In genomic region chr1:143742186-143742585, GRCm38 (mm10) we compare ENCODE assay signal across 12 mouse cellular contexts.
"Had no signal": no experiment of that assay in that cellular context is flagged by ENCODE, and none has a peak within 500 bp of the region (broad histone marks: within the 10 kb centered on the region; RNA-seq: fewer than 3 reads in every experiment).

No protein-coding gene starts in this region.

- H3K9me3 ChIP-seq: limb, embryonic 15.5 days; liver, embryonic 12.5 days had no signal

- H3K27me3 ChIP-seq: limb, embryonic 15.5 days; liver, embryonic 12.5 days had no signal

- H3K4me1 ChIP-seq: limb, embryonic 15.5 days had no signal

- H3K27ac ChIP-seq: limb, embryonic 15.5 days; liver, embryonic 12.5 days; stomach, postnatal 0 days had no signal

- H3K4me2 ChIP-seq: limb, embryonic 15.5 days; liver, embryonic 12.5 days; lung, embryonic 14.5 days; midbrain, embryonic 11.5 days had no signal

- DNase-seq: kidney, postnatal 25 days; layer of hippocampus, postnatal 36 days; lung, embryonic 14.5 days; lung, postnatal 10 days; lung, postnatal 4 days; thymus, adult 18-20 months; thymus, postnatal 25 days had no signal

- H3K9ac ChIP-seq: limb, embryonic 15.5 days; liver, embryonic 12.5 days; lung, embryonic 14.5 days had no signal

- ATAC-seq: liver, embryonic 12.5 days; midbrain, embryonic 16.5 days had no signal

- H3K4me3 ChIP-seq: limb, embryonic 15.5 days; liver, embryonic 12.5 days had no signal
